Mouse (Mus musculus) forebrain, embryonic 16.5 days (tissue): ENCODE data around the gene Lrwd1. TPM values are rescaled to one million over a fixed set of nuclear protein-coding genes. Genes with fewer than 3 reads are reported as not detected.
"Not testable (repeated sequence)": the region's sequence is repeated elsewhere in the genome, so short reads cannot be mapped to it uniquely, and the experiment has no call there.

Experiments
- ATAC-seq: fragments of 200-750 bp; cut with Nextera tagmentation; 2 replicates; pipeline ENCODE4 v1.8.0; 2017; ENCODE audit warnings: mild to moderate bottlenecking, moderate library complexity
- H3K27ac ChIP-seq: fragments of 300-500 bp; sonication (generic); 2 replicates; pipeline ENCODE4 v1.5.1; 2014; ENCODE audit warnings: low read length, control low read depth
- H3K27me3 ChIP-seq: fragments of 300-500 bp; sonication (generic); replicated peaks from 2 replicates; pipeline ENCODE4 v1.6.1; 2014; ENCODE audit warnings: low read length; ENCODE audit not compliant: control insufficient read depth, insufficient read depth
- H3K36me3 ChIP-seq: fragments of 300-500 bp; sonication (generic); 2 replicates; pipeline ENCODE4 v1.6.1; 2014; ENCODE audit not compliant: control insufficient read depth, insufficient read depth
- H3K4me1 ChIP-seq: fragments of 300-500 bp; sonication (generic); replicated peaks from 2 replicates; pipeline ENCODE4 v1.6.1; 2014; ENCODE audit warnings: low read length; ENCODE audit not compliant: control insufficient read depth, insufficient read depth
- H3K4me2 ChIP-seq: fragments of 300-500 bp; sonication (generic); 2 replicates; pipeline ENCODE4 v1.6.1; 2014; ENCODE audit warnings: mild to moderate bottlenecking, low read length, control low read depth
- H3K4me3 ChIP-seq: fragments of 300-500 bp; sonication (generic); replicated peaks from 2 replicates; pipeline ENCODE4 v1.5.1; 2014; ENCODE audit warnings: mild to moderate bottlenecking, low read length, control low read depth
- H3K9ac ChIP-seq: fragments of 300-500 bp; sonication (generic); replicated peaks from 2 replicates; pipeline ENCODE4 v1.6.1; 2014; ENCODE audit warnings: low read depth, low read length, control low read depth
- H3K9me3 ChIP-seq: fragments of 300-500 bp; sonication (generic); 2 replicates; pipeline ENCODE4 v1.6.1; 2016; ENCODE audit warnings: low read length; ENCODE audit not compliant: control insufficient read depth
- WGBS: fragments of 180-500 bp; shearing (Covaris S2); extraction: QIAGEN DNeasy Blood & Tissue Kit; methylation state at CpG from one replicate; pipeline ENCODE4 v1.1.7; 2014; 5-methylcytosine and 5-hydroxymethylcytosine counted together
- polyA plus RNA-seq: library from polyadenylated mRNA; unstranded; fragments of >200 nt; fragmentation: Nextera tagmentation; extraction: Ambion mirVana; gene quantifications from 2 replicates; pipeline ENCODE4 v1.2.1, GENCODE M21; 2015

Lrwd1 gene
- polyA plus RNA-seq, 1 experiment from 2014 or later, result 32.7 TPM

- no peak for ATAC-seq
- H3K27ac ChIP-seq, result peak overlapping the region; percentile 77
- peak overlapping the region; percentile 74 for H3K4me3 ChIP-seq
- H3K4me1 ChIP-seq, result peaks cover 34% of the 10 kb centered on the region
- H3K9me3 ChIP-seq, result no peaks in the 10 kb centered on the region
- no peaks in the 10 kb centered on the region for H3K27me3 ChIP-seq
- peak overlapping the region; percentile 94 for H3K4me2 ChIP-seq
- no peaks in the 10 kb centered on the region for H3K36me3 ChIP-seq
- WGBS, result 32% methylated on average over 17 of the region's 17 CpGs
- peak overlapping the region; percentile 77 for H3K9ac ChIP-seq
Measured at GRCm38 (mm10) chr5:136171363-136172341, 35.8 kb upstream of the Lrwd1 start.

DNA sequence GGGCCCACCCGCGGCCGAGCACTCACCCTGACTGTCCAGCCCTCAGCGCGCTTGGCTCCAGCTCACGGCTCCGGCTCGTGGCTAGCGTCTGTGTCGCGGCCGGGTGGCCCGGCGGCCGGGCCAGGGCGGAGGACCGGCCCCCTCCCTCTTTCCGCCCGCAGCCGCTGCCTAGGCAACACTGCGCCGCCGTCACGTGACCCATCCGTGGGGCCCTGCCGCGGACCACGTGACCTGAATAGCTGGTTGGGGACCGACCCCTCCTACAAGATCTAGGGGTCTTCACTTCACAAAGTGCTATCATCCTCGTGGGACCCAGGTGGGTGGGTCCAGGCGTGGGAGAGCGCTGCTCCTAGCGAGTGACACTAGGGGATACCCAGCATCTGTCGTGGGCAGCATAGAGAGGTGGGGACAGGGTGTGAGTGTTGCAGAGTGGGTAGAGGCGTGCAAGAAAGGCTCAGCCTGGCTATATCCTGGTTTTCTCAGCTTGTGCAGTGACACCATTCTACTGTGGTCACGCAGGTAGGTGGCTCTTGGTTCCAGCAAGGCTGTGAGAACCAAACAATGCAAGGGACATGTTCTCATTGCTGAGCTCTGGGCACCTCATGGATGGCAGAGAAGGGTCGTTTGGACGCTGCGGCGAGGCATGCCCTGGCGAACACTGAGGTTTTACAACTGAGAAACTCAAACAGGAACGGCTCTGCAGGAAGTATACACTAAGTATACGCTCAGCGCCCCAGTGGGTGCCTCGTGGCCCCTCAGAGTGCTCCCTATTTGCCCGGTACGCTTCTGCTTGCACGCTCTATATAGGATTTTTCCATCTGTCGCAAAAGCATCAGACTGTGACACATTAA lies 34.9 kb upstream of the Lrwd1 start, which contains the start of gene Orai2:
TSS of gene Orai2 (minus strand) at position 202 of the 851 bp plus-strand sequence.
- Histone ChIP-seq H3K4me1 (peaks cover 34% of the 10 kb centered on the region), H3K4me2 (peak within 1 kb of the TSS; percentile 94), H3K27ac (peak within 1 kb of the TSS; percentile 77), H3K9ac (peak within 1 kb of the TSS; percentile 77), H3K36me3 (no peaks in the 10 kb centered on the region), H3K4me3 (peak within 1 kb of the TSS; percentile 74), H3K9me3 (no peaks in the 10 kb centered on the region), H3K27me3 (no peaks in the 10 kb centered on the region)
- peak; percentile 83 for ATAC-seq
- 4% methylated on average over 47 of the region's 49 CpGs for WGBS

- peak overlapping the region; percentile 94 for H3K4me2 ChIP-seq
- H3K36me3 ChIP-seq, result no peaks in the 10 kb centered on the region
- no peaks in the 10 kb centered on the region for H3K9me3 ChIP-seq
- peak overlapping the region; percentile 77 for H3K27ac ChIP-seq
- peak overlapping the region; percentile 74 for H3K4me3 ChIP-seq
- 13% methylated on average over 15 of the region's 15 CpGs for WGBS
- ATAC-seq, result peak; percentile 16
- H3K27me3 ChIP-seq, result no peaks in the 10 kb centered on the region
- H3K4me1 ChIP-seq, result peaks cover 34% of the 10 kb centered on the region
- H3K9ac ChIP-seq, result peak overlapping the region; percentile 77
Measured at GRCm38 (mm10) chr5:136169626-136170511, 34.0 kb upstream of the Lrwd1 start.

GRCm38 (mm10) chr5:136168071-136168470 lies 32.2 kb upstream of the Lrwd1 start:
- peaks cover 18% of the 10 kb centered on the region for H3K4me1 ChIP-seq
- no peak overlapping the region for H3K4me2 ChIP-seq
- no peak overlapping the region for H3K9ac ChIP-seq
- H3K9me3 ChIP-seq, result no peaks in the 10 kb centered on the region
- no peak overlapping the region for H3K27ac ChIP-seq
- H3K4me3 ChIP-seq, result no peak overlapping the region
- WGBS, result 94% methylated on average over 3 of the region's 3 CpGs
- H3K27me3 ChIP-seq, result no peaks in the 10 kb centered on the region
- no peak for ATAC-seq
- no peaks in the 10 kb centered on the region for H3K36me3 ChIP-seq

- 96% methylated on average over 4 of the region's 4 CpGs for WGBS
- no peak for ATAC-seq
- H3K4me3 ChIP-seq, result no peak overlapping the region
- peaks cover 18% of the 10 kb centered on the region for H3K4me1 ChIP-seq
- H3K9me3 ChIP-seq, result no peaks in the 10 kb centered on the region
- H3K4me2 ChIP-seq, result no peak overlapping the region
- no peaks in the 10 kb centered on the region for H3K36me3 ChIP-seq
- H3K27ac ChIP-seq, result no peak overlapping the region
- H3K27me3 ChIP-seq, result no peaks in the 10 kb centered on the region
- H3K9ac ChIP-seq, result no peak overlapping the region
Measured at GRCm38 (mm10) chr5:136167296-136167695, 31.4 kb upstream of the Lrwd1 start.

- no peaks in the 10 kb centered on the region for H3K9me3 ChIP-seq
- no peak overlapping the region for H3K9ac ChIP-seq
- peaks cover 3% of the 10 kb centered on the region for H3K4me1 ChIP-seq
- ATAC-seq, result no peak
- H3K27ac ChIP-seq, result no peak overlapping the region
- H3K27me3 ChIP-seq, result no peaks in the 10 kb centered on the region
- no peak overlapping the region for H3K4me2 ChIP-seq
- no peak overlapping the region for H3K4me3 ChIP-seq
- H3K36me3 ChIP-seq, result no peaks in the 10 kb centered on the region
- 70% methylated on average over 8 of the region's 8 CpGs for WGBS
Measured at GRCm38 (mm10) chr5:136165246-136165645, 29.4 kb upstream of the Lrwd1 start.

DNA sequence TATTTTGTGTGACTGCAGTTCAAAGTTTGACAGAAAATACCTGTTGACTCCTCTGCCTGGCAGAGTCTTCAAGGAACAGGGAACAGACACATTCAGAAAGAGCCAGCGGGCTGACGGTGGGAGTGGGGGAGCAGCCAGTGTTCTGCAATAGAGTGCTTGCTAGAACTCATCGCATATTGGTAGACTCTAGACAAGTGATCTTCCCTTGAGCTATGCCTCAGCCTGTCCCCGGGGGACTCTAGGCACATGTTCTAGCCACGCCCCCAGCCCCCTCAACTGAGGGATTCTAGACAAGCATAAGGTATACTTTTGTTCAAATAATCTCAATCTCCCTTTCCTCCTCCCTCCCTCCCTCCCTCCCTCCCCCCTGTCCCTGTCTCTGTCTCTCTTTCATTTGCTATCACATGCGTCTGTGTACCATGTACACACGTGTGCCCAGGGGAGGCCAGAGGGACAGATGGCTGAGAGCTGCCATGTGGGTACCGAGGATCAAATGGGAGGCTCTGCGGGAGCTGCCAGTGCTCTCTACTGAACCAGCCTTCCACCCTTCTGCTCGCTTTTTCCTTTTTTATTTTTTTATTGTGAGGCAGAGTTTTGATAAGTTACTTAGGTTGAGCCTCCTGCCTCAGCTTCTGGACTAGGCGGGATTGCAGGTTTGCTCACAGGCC lies 28.1 kb upstream of the Lrwd1 start:
- peak; percentile 55; the same call in 1 of the 2 replicates for ATAC-seq
- H3K27ac ChIP-seq, result no peak overlapping the region; the same call in 1 of the 2 replicates
- WGBS, result 76% methylated on average over 11 of the region's 11 CpGs

DNA sequence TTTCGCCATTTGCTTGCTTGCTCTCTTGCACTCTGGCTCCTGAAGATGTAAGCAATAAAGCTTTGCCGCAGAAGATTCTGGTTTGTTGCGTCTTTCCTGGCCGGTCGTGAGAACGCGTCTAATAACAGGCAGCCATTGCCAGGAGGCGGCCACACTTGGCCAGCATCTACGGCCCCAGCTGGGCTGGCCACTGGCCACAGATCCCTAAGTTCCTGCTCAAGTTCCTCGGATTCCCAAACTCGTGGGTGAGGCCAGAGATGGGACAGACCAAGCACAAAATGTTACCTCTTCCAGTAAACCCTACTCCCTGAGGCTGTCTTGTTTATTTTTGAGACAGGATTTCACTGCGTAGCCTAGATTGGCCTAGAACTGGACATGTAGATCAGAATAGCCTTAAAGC lies 24.2 kb upstream of the Lrwd1 start:
- H3K9ac ChIP-seq, H3K4me1 ChIP-seq, H3K36me3 ChIP-seq, H3K9me3 ChIP-seq, H3K27ac ChIP-seq, H3K27me3 ChIP-seq, ATAC-seq, H3K4me3 ChIP-seq, H3K4me2 ChIP-seq: not testable (repeated sequence)
- WGBS, result 81% methylated on average over 11 of the region's 12 CpGs

More for the DNA sequence above, 28.1 kb upstream of the Lrwd1 start:
- Histone ChIP-seq H3K4me3 (no peak overlapping the region), H3K9me3 (no peaks in the 10 kb centered on the region), H3K4me2 (no peak overlapping the region), H3K36me3 (no peaks in the 10 kb centered on the region), H3K4me1 (no peaks in the 10 kb centered on the region), H3K27me3 (no peaks in the 10 kb centered on the region), H3K9ac (no peak overlapping the region)
